Comparison of ENCODE assay signal across 16 mouse cellular contexts in the genomic region with DNA sequence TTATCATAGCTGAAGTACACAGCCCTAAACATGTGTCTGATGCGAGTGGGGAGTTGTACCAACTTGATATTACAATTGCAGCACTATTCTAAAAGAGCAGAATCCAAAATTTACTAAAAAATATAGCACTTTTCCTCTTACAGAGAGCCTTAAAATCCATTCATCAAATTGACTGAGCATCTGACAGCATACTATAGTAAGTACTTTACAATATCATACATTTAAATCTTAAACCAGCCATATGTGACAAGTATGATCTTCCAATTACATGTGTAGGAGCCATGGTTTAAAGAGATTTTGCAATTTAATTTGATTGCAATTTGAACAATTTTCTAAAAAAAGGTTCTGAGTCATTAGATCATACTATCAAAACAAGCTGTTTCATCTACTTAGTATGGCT.
"Had no signal": no experiment of that assay in that cellular context is flagged by ENCODE, and none has a peak within 500 bp of the region (broad histone marks: within the 10 kb centered on the region; RNA-seq: fewer than 3 reads in every experiment).

No protein-coding gene starts in this region.

- H3K9ac ChIP-seq: neural tube, embryonic 13.5 days; neural tube, embryonic 15.5 days; stomach, embryonic 15.5 days had no signal

- H3K36me3 ChIP-seq: neural tube, embryonic 13.5 days; neural tube, embryonic 15.5 days; stomach, embryonic 15.5 days had no signal

- H3K27me3 ChIP-seq: neural tube, embryonic 13.5 days; neural tube, embryonic 15.5 days; stomach, embryonic 15.5 days had no signal

- H3K4me3 ChIP-seq: neural tube, embryonic 13.5 days; neural tube, embryonic 15.5 days; stomach, embryonic 15.5 days had no signal

- DNase-seq: retina, postnatal 1 day; right cerebral cortex, adult 18-20 months; right cerebral cortex, postnatal 14 days; right cerebral cortex, postnatal 25 days; right cerebral cortex, postnatal 4 days; spleen, adult 18-20 months; thymus, adult 18-20 months; thymus, adult 2 months; thymus, postnatal 14 days; thymus, postnatal 25 days; thymus, postnatal 36 days; thymus, postnatal 4 days had no signal

- H3K27ac ChIP-seq: neural tube, embryonic 13.5 days; neural tube, embryonic 15.5 days; stomach, embryonic 15.5 days; stomach, postnatal 0 days had no signal

- H3K4me1 ChIP-seq: neural tube, embryonic 13.5 days; neural tube, embryonic 15.5 days; stomach, embryonic 15.5 days had no signal

- H3K4me2 ChIP-seq: neural tube, embryonic 13.5 days; neural tube, embryonic 15.5 days; stomach, embryonic 15.5 days had no signal

- H3K9me3 ChIP-seq: neural tube, embryonic 13.5 days; neural tube, embryonic 15.5 days; stomach, embryonic 15.5 days had no signal
